Mouse (Mus musculus): Measurements from ENCODE around the gene Hyal3.

GRCm38 (mm10) chr9:107632478-107632877 lies 51.9 kb downstream of the Hyal3 start:
- TF ChIP-seq CTCF (conservative IDR thresholded peaks at IDR 0.05; ENCODE audit: insufficient read depth, insufficient read length, low read depth, low read length) (no peak), POLR2A (IDR thresholded peaks at IDR 0.05; ENCODE audit: low read depth, low read length) (no peak)

Measured in kidney, adult 2 months (tissue).